Mouse (Mus musculus): ENCODE results near the gene Scaf4. TPM values are rescaled to one million over a fixed set of nuclear protein-coding genes. Genes with fewer than 3 reads are reported as not detected.
"Not testable (repeated sequence)": the region's sequence is repeated elsewhere in the genome, so short reads cannot be mapped to it uniquely, and the experiment has no call there.

Gene Scaf4
- polyA plus RNA-seq, 1 experiment = 51.8 TPM

DNA sequence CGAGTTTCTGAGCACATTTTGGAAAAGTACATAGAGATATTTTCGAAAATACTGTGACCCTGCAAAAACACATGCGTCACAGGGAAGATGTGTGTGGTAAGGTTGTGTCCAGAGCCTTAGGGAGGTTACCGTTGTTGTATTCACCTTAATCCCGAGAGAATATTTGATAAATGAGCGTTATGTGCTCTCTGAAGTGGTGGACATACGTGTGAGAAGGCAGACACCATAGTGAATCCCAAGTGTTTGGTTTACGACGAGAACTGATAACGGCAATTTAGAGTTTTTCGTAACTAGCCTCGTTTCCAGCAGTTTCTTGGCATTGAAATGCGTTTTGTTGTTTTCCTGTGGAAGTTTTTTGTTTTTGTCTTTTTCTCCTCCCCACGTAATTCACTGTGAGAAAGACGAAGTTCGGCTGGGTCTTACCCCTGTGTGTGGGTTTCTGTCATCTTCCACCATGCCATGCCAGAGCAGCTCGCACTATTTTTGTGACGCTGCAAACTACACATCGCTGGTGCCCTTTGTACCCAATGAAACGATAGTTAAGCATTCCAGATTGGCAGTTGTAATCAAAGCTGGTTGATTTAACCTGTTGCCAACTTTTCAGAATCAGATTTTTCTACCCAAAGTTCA, 62.7 kb downstream of the Scaf4 start:
- H3K4me1 ChIP-seq (ENCODE audit: control insufficient read depth, insufficient read depth, low read length) = peaks cover 3% of the 10 kb centered on the region
- DNase-seq = no peak
- TF ChIP-seq CTCF (IDR thresholded peaks at IDR 0.05; ENCODE audit: insufficient read depth, low read length) (no peak), POLR2A (IDR thresholded peaks at IDR 0.05; ENCODE audit: borderline replicate concordance, extremely low read depth, low read depth, low read length) (no peak)
- under 1% methylated on average over 20 of the region's 20 CpGs for WGBS
- peak overlapping the region; percentile 75 for H3K4me3 ChIP-seq (replicated peaks; ENCODE audit: extremely low read depth, low read depth, low read length)

DNA sequence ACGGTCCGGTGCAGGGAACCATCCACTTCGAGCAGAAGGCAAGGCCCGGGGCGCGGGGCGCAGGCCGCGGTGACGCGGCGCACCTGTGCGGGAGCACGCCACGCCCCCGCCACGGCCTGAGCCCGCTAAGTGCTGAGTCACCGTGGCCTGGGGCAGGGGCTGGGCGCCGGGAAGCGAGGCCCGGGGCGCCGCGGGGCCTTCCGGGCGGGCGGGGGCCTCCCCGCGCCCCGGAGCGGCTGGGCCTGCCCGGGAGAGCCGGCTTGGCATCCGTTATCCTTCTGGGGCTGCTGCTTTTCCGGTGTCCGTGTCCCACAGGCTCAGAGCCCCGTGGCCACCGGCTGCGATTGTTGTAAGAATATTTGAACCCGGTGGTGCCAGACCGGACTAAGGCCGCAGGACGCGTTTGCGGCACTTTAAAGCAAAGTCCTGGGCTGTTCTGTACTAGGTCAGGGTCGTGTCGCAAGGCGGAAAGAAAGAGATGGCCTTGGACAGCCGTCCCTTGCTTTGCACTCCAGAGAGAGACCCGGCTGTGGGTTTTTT, 63.3 kb downstream of the Scaf4 start:
- under 1% methylated on average over 52 of the region's 52 CpGs for WGBS
- DNase-seq = peak; percentile 69
- peaks cover 3% of the 10 kb centered on the region for H3K4me1 ChIP-seq (ENCODE audit: control insufficient read depth, insufficient read depth, low read length)
- H3K4me3 ChIP-seq (replicated peaks; ENCODE audit: extremely low read depth, low read depth, low read length) = peak overlapping the region; percentile 75
- no peak for TF ChIP-seq POLR2A (IDR thresholded peaks at IDR 0.05; ENCODE audit: borderline replicate concordance, extremely low read depth, low read depth, low read length)
- TF ChIP-seq CTCF (IDR thresholded peaks at IDR 0.05; ENCODE audit: insufficient read depth, low read length) = no peak

DNA sequence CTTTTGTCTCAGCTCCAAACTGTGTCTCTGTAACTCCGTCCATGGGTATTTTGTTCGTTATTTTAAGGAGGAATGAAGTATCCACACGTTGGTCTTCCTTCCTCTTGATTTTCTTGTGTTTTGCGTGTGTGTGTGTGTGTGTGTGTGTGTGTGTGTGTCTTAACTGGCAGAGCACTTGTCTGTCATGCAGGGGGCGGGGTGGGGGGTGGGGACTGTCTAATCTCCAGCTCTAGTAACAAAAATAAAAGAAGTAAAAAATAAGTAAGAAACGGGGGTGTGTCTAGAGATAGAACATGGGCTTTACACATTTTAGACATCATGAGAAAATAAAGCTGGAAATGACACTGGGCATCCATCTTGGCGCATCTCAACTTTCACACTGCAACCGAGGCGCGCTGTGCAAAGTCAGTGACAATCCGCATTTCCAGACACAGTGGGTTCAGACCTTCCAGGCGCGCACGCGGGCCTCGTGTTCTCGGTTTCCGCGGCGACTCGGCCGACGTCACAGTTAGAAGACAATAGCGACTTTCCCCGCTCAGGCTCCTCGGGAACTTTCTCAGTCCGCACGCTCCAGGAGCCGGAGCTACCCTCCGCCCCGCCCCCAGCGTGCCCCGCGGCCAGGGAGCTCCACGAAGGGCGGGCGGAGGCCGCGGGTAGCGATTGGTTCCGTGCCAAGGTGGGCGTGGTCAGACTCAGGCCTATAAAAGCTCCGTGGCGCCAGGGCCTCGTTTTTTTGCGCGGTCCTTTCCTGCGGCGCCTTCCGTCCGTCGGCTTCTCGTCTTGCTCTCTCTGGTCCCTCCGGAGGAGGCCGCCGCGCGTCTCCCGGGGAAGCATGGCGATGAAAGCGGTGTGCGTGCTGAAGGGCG, 64.0 kb downstream of the Scaf4 start, which contains the start of gene Sod1:
Sod1 (plus strand) TSS at position 729 of the 866 bp plus-strand sequence.
- Histone ChIP-seq H3K4me1 (ENCODE audit: control insufficient read depth, insufficient read depth, low read length) (peaks cover 3% of the 10 kb centered on the region), H3K4me3 (replicated peaks; ENCODE audit: extremely low read depth, low read depth, low read length) (peak within 1 kb of the TSS; percentile 90)
- 2% methylated on average over 63 of the region's 63 CpGs for WGBS
- TF ChIP-seq CTCF (IDR thresholded peaks at IDR 0.05; ENCODE audit: insufficient read depth, low read length) = no peak
- peak; percentile 99 for TF ChIP-seq POLR2A (IDR thresholded peaks at IDR 0.05; ENCODE audit: borderline replicate concordance, extremely low read depth, low read depth, low read length)
- peak; percentile 99 for DNase-seq

GRCm38 (mm10) chr16:90219445-90219844, 64.9 kb downstream of the Scaf4 start:
- 75% methylated on average over 4 of the region's 4 CpGs for WGBS
- not testable (repeated sequence) for DNase-seq

DNA sequence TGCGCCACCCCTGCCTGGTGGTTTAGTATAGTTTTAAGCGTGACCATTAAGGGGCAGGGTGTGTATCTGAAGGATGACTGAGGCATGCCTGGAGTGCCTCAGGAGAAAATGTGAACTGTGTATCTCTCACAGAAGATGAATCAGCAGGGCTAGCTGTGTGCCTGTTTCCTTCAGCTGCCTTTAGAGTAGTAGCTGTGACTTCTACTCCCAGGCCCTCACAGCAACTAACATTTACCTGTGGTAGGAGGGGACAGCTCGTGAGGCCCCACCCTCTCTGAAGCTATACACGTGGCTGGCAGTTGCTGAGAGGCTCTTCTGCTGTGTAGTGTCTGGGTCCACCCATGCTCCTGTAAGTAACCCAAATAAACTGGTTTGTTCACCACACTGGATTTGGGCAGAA, 66.4 kb downstream of the Scaf4 start:
- Histone ChIP-seq H3K4me3 (replicated peaks; ENCODE audit: extremely low read depth, low read depth, low read length) (no peak overlapping the region), H3K4me1 (ENCODE audit: control insufficient read depth, insufficient read depth, low read length) (peaks cover 3% of the 10 kb centered on the region)
- 65% methylated on average over 4 of the region's 4 CpGs for WGBS
- DNase-seq = no peak
- TF ChIP-seq CTCF (IDR thresholded peaks at IDR 0.05; ENCODE audit: insufficient read depth, low read length) = no peak
- no peak for TF ChIP-seq POLR2A (IDR thresholded peaks at IDR 0.05; ENCODE audit: borderline replicate concordance, extremely low read depth, low read depth, low read length)

More at GRCm38 (mm10) chr16:90219445-90219844, 64.9 kb downstream of the Scaf4 start:
- not testable (repeated sequence) for H3K4me3 ChIP-seq (replicated peaks; ENCODE audit: extremely low read depth, low read depth, low read length); H3K4me1 ChIP-seq (ENCODE audit: control insufficient read depth, insufficient read depth, low read length)

- TF ChIP-seq POLR2A (IDR thresholded peaks at IDR 0.05; ENCODE audit: borderline replicate concordance, extremely low read depth, low read depth, low read length) (no peak), CTCF (IDR thresholded peaks at IDR 0.05; ENCODE audit: insufficient read depth, low read length) (no peak)
- WGBS = 27% methylated on average over 3 of the region's 3 CpGs
- DNase-seq = no peak
These were observed 66.9 kb downstream of the Scaf4 start for GRCm38 (mm10) chr16:90217356-90217755.

GRCm38 (mm10) chr16:90216414-90216813, 67.9 kb downstream of the Scaf4 start:
- no peak for TF ChIP-seq CTCF (IDR thresholded peaks at IDR 0.05; ENCODE audit: insufficient read depth, low read length)
- TF ChIP-seq POLR2A (IDR thresholded peaks at IDR 0.05; ENCODE audit: borderline replicate concordance, extremely low read depth, low read depth, low read length) = no peak
- Histone ChIP-seq H3K4me3 (replicated peaks; ENCODE audit: extremely low read depth, low read depth, low read length) (no peak overlapping the region), H3K4me1 (ENCODE audit: control insufficient read depth, insufficient read depth, low read length) (no peaks in the 10 kb centered on the region)
- DNase-seq = no peak
- WGBS = 78% methylated on average over 2 of the region's 2 CpGs

More at GRCm38 (mm10) chr16:90217356-90217755, 66.9 kb downstream of the Scaf4 start:
- Histone ChIP-seq H3K4me1 (ENCODE audit: control insufficient read depth, insufficient read depth, low read length) (peaks cover 2% of the 10 kb centered on the region), H3K4me3 (replicated peaks; ENCODE audit: extremely low read depth, low read depth, low read length) (no peak overlapping the region)

- DNase-seq; H3K4me1 ChIP-seq (ENCODE audit: control insufficient read depth, insufficient read depth, low read length); H3K4me3 ChIP-seq (replicated peaks; ENCODE audit: extremely low read depth, low read depth, low read length): not testable (repeated sequence)
- WGBS = 81% methylated on average over 5 of the region's 5 CpGs
These were observed 68.4 kb downstream of the Scaf4 start for GRCm38 (mm10) chr16:90215879-90216278.

DNA sequence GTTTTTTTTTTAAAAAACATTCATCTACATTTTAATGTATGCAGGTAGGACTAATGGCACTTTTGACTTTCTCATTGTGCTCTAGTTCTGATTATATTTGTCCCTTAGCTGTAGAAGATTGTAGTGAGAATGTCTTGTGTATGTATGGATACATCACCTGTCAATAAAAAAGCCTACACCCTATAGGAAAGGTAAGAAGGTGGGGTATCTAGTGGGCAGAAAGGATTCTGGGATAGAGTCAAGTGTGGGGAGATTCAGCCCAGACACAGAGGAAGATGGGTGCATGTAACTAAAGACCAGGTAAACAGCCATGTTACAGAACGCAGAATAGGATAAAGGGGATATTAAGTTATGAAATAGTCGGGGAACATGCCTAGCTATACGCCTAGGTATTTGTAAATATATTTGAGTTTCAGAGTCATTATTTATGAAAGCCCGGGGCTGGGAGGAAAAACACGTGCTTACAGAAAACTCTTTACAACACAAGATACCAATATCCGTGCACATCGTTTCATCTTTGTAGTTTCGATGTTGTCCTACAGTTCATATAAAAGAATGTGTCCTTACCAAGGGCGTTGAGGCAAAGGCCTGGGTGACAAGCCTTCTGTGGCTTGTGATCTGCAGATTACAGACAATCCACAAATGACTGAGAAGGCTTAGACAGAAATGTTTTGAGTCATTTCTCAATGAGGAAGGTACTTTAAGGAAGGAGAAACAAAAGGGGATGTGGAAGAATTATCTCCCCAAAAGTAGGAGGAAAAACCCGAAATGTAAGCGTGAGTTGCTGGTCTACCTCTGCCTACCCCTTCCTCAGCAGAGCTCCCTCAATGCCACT, 69.4 kb downstream of the Scaf4 start:
- no peak overlapping the region for H3K4me3 ChIP-seq (replicated peaks; ENCODE audit: extremely low read depth, low read depth, low read length)
- 89% methylated on average over 11 of the region's 11 CpGs for WGBS
- no peak for DNase-seq
- no peaks in the 10 kb centered on the region for H3K4me1 ChIP-seq (ENCODE audit: control insufficient read depth, insufficient read depth, low read length)
- TF ChIP-seq POLR2A (IDR thresholded peaks at IDR 0.05; ENCODE audit: borderline replicate concordance, extremely low read depth, low read depth, low read length) (no peak), CTCF (IDR thresholded peaks at IDR 0.05; ENCODE audit: insufficient read depth, low read length) (no peak)
